Mouse (Mus musculus) hindbrain, embryonic 11.5 days (tissue): ENCODE measurements at regions not wholly inside any gene's neighbourhood (a gene's known extent, or its start where the extent isn't known, plus 50 kb on each side); places are given as distances from the start of the nearest gene placed in this dataset.
"Not testable (repeated sequence)": the region's sequence is repeated elsewhere in the genome, so short reads cannot be mapped to it uniquely, and the experiment has no call there.

Experiments used
- ATAC-seq: fragments of 200-750 bp; cut with Nextera tagmentation; 2 replicates; pipeline ENCODE4 v1.8.0; 2017; ENCODE audit warnings: mild to moderate bottlenecking, moderate TSS enrichment, moderate library complexity; ENCODE audit not compliant: low FRiP score
- DNase-seq: peaks from one replicate; pipeline ENCODE4 v3.0.0-alpha.2; 2015; ENCODE audit warnings: low spot score
- H3K27ac ChIP-seq: fragments of 300-500 bp; sonication (generic); 2 replicates; pipeline ENCODE4 v1.5.1; 2014; ENCODE audit warnings: mild to moderate bottlenecking, low read depth, low read length
- H3K27me3 ChIP-seq: fragments of 300-500 bp; sonication (generic); 2 replicates; pipeline ENCODE4 v1.6.1; 2014; ENCODE audit warnings: mild to moderate bottlenecking, low read length, moderate library complexity, mixed read lengths; ENCODE audit not compliant: control insufficient read depth, insufficient read depth
- H3K36me3 ChIP-seq: fragments of 300-500 bp; sonication (generic); 2 replicates; pipeline ENCODE4 v1.6.1; 2014; ENCODE audit warnings: mild to moderate bottlenecking, low read length, moderate library complexity, mixed read lengths; ENCODE audit not compliant: control insufficient read depth, insufficient read depth
- H3K4me1 ChIP-seq: fragments of 300-500 bp; sonication (generic); replicated peaks from 2 replicates; pipeline ENCODE4 v1.6.1; 2014; ENCODE audit warnings: low read length, mixed read lengths; ENCODE audit not compliant: control insufficient read depth, insufficient read depth
- H3K4me2 ChIP-seq: fragments of 300-500 bp; sonication (generic); replicated peaks from 2 replicates; pipeline ENCODE4 v1.6.1; 2014; ENCODE audit warnings: mild to moderate bottlenecking, low read depth, low read length
- H3K4me3 ChIP-seq: fragments of 300-500 bp; sonication (generic); 2 replicates; pipeline ENCODE4 v1.5.1; 2014; ENCODE audit warnings: low read depth, low read length
- H3K9ac ChIP-seq: fragments of 300-500 bp; sonication (generic); 2 replicates; pipeline ENCODE4 v1.6.1; 2014; ENCODE audit warnings: low read depth, low read length
- H3K9me3 ChIP-seq: fragments of 300-500 bp; sonication (generic); 2 replicates; pipeline ENCODE4 v1.6.1; 2016; ENCODE audit warnings: low read length; ENCODE audit not compliant: control insufficient read depth
- WGBS: fragments of 180-500 bp; shearing (Covaris S2); extraction: QIAGEN DNeasy Blood & Tissue Kit; methylation state at CpG from one replicate; pipeline ENCODE4 v1.1.7; 2014; 5-methylcytosine and 5-hydroxymethylcytosine counted together

DNA sequence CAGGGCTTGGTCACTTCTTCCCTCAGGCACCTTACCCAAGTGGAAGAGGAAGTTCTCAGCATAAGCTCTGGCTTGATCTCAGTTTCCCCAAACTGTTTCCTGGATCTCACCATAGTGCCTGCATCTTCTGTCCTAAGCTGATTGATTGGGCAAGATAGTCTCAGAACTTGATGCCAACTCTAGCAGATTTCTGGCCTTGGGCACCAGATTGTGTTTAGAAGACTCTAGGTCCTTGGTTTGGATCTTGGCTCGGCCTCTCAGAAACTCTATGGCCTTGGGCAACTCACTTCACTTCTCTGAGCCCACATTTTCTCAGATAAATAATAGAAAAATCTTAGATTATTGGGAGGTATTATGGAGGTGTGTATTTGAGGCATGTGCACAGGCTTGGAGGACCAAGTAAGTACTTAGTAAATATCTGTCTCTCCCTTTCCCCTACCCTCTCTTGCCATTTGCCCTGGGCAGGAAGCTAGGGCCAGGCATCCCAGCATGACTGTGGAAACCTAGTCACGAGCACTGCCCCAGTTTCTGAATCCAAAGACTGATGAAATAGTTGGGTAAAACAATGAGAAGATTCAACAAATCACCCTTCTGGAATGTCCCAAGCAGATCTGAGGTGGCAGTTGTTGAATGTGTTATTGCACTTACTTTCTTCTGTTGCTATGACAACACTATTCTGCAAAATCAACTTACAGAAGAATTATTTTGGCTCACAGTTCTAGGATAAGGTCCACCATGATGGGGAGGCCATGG, 293.6 kb downstream of the 4933412E24Rik start:
- Histone ChIP-seq H3K4me2 (no peak overlapping the region), H3K27me3 (no peaks in the 10 kb centered on the region), H3K4me3 (no peak overlapping the region), H3K4me1 (no peaks in the 10 kb centered on the region), H3K9me3 (no peaks in the 10 kb centered on the region), H3K9ac (no peak overlapping the region), H3K27ac (no peak overlapping the region), H3K36me3 (no peaks in the 10 kb centered on the region)
- DNase-seq (no peak), ATAC-seq (no peak)
- 93% methylated on average over 2 of the region's 2 CpGs for WGBS

- no peak for DNase-seq
- Histone ChIP-seq H3K27me3 (no peaks in the 10 kb centered on the region), H3K36me3 (no peaks in the 10 kb centered on the region), H3K4me3 (no peak overlapping the region), H3K9me3 (no peaks in the 10 kb centered on the region), H3K4me2 (no peak overlapping the region), H3K27ac (no peak overlapping the region), H3K9ac (no peak overlapping the region), H3K4me1 (no peaks in the 10 kb centered on the region)
- ATAC-seq, result no peak
- 78% methylated on average over 4 of the region's 4 CpGs for WGBS
These were observed 295.0 kb downstream of the 4933412E24Rik start for GRCm38 (mm10) chr15:59721420-59721819.

- Histone ChIP-seq H3K4me1 (no peaks in the 10 kb centered on the region), H3K9me3 (no peaks in the 10 kb centered on the region), H3K4me2 (no peak overlapping the region), H3K4me3 (no peak overlapping the region), H3K27ac (no peak overlapping the region), H3K27me3 (no peaks in the 10 kb centered on the region), H3K9ac (no peak overlapping the region), H3K36me3 (no peaks in the 10 kb centered on the region)
- ATAC-seq (no peak), DNase-seq (no peak)
- WGBS, result 82% methylated on average over 6 of the region's 6 CpGs
These were observed 295.4 kb downstream of the 4933412E24Rik start for GRCm38 (mm10) chr15:59721018-59721417.

- Histone ChIP-seq H3K9ac (no peak overlapping the region), H3K27ac (no peak overlapping the region), H3K4me3 (no peak overlapping the region), H3K27me3 (no peaks in the 10 kb centered on the region), H3K4me1 (no peaks in the 10 kb centered on the region), H3K9me3 (no peaks in the 10 kb centered on the region), H3K36me3 (no peaks in the 10 kb centered on the region), H3K4me2 (no peak overlapping the region)
- 94% methylated on average over 6 of the region's 6 CpGs for WGBS
- no peak for DNase-seq
- ATAC-seq, result no peak
These were observed 296.3 kb downstream of the 4933412E24Rik start for GRCm38 (mm10) chr15:59720149-59720548.

DNA sequence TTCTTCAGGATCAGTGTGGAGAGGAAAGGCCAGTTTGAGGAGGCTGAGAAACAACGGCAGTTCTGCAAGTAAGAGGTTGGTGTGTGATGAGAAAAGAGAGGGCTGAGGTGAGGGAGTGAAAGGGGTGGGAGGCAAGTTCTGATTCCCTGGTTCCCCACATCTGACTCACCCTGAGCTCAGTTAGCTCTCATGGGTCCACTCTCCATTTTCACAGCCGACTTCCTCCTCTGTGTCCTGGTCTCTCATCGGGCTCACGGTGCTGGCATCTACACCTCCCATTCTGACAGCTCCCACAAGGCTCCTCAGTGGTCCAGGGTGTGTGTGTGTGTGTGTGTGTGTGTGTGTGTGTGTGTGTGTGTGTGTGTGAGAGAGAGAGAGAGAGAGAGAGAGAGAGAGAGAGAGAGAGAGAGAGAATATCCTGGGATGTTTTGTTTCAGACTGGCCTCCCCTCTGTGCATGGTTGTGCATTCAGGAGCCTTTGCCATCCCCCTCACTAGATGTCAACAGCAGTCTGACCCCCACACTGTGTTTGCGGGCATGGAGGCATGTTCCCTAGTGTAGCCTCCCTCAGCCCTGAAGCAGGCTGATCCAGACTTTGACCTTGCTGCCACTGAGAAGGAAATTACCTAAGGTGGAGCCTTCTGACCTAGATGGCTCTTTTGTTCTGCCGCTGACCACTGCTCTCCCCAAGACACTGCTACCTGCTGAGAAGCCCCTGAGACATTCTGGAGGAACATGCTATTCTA, 296.9 kb downstream of the 4933412E24Rik start:
- not testable (repeated sequence) for H3K4me2 ChIP-seq, H3K27me3 ChIP-seq, H3K4me3 ChIP-seq, DNase-seq, H3K9me3 ChIP-seq, H3K9ac ChIP-seq, H3K4me1 ChIP-seq, H3K27ac ChIP-seq, ATAC-seq, H3K36me3 ChIP-seq
- WGBS, result 79% methylated on average over 6 of the region's 6 CpGs

GRCm38 (mm10) chr15:59716872-59717271, 299.5 kb downstream of the 4933412E24Rik start:
- no peak overlapping the region for H3K9ac ChIP-seq
- WGBS, result 73% methylated on average over 6 of the region's 6 CpGs
- H3K4me1 ChIP-seq, result no peaks in the 10 kb centered on the region
- ATAC-seq (no peak), DNase-seq (no peak)
- H3K27ac ChIP-seq, result no peak overlapping the region
- no peaks in the 10 kb centered on the region for H3K9me3 ChIP-seq
- H3K4me2 ChIP-seq, result no peak overlapping the region
- H3K4me3 ChIP-seq, result no peak overlapping the region
- H3K36me3 ChIP-seq, result no peaks in the 10 kb centered on the region
- H3K27me3 ChIP-seq, result no peaks in the 10 kb centered on the region

DNA sequence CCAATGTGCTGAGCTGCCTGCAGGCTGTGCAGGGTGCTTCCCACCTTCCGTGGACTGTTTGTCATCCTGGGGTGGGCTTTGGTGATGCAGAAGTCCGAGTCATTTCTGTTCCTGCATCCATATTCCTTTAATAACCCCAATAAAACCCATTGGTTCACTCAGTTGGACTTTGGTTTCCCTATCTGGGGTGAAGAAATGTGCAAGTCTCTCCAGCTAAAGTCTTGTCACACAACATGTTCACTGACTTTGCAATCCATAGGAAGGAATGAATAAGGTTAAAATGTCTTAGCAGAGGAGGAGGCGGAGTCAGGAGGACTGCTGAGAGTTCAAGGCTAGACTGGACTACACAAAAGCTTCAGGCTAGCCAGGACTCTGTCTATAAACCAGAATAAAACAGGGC, 300.5 kb downstream of the 4933412E24Rik start:
- Histone ChIP-seq H3K9me3 (no peaks in the 10 kb centered on the region), H3K36me3 (no peaks in the 10 kb centered on the region), H3K4me3 (no peak overlapping the region), H3K4me1 (no peaks in the 10 kb centered on the region), H3K27me3 (no peaks in the 10 kb centered on the region), H3K27ac (no peak overlapping the region), H3K9ac (no peak overlapping the region), H3K4me2 (no peak overlapping the region)
- 81% methylated on average over 3 of the region's 3 CpGs for WGBS
- DNase-seq (no peak), ATAC-seq (no peak)

DNA sequence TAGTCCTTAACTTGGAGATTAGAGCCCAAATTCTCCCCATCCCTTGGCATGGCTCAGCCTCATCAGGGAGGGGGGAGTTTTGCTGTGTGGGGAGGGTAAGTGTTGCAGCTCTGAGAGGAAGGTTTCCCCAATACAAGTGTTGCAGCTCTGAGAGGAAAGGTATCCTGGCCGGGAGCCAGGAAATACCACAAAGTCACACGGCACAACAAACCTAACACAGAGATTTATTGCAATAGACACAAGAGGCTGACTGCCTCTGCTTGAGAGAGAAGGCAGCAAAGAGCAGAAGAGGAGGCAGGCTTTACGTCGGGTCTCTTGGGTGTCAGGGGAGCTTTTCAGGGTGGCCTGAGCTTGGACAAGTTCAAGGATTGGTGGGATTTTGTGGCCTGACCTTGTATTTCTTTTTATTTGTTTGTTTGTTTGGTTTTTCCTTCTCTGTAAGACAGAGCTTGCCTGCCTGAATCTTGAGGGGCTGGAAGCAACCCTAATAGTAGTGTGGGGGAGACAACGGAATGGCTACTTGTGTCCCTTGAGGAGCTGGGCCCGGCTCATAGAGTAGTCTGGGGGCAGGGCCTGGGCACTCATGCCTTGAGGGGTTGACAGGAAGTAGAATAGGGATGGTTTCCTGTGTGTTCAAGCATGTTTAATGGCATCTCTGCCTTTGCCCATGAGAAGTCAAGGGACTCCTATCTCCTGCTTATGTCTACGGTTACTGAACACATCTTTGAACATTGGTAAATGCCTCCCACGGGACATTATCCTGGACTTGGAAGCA, 302.3 kb downstream of the 4933412E24Rik start:
- WGBS, result 82% methylated on average over 8 of the region's 8 CpGs
- Histone ChIP-seq H3K4me2 (no peak overlapping the region), H3K9me3 (no peaks in the 10 kb centered on the region), H3K9ac (no peak overlapping the region), H3K36me3 (no peaks in the 10 kb centered on the region), H3K27me3 (no peaks in the 10 kb centered on the region), H3K4me1 (no peaks in the 10 kb centered on the region), H3K4me3 (no peak overlapping the region), H3K27ac (no peak overlapping the region)
- DNase-seq, result no peak
- no peak for ATAC-seq
